Mouse (Mus musculus): ENCODE measurements around the gene Ruvbl1. TPM values are rescaled to one million over a fixed set of nuclear protein-coding genes. Genes with fewer than 3 reads are reported as not detected.

Ruvbl1 gene
- polyA plus RNA-seq, 2 experiments = 49.1 to 72.6 TPM

DNA sequence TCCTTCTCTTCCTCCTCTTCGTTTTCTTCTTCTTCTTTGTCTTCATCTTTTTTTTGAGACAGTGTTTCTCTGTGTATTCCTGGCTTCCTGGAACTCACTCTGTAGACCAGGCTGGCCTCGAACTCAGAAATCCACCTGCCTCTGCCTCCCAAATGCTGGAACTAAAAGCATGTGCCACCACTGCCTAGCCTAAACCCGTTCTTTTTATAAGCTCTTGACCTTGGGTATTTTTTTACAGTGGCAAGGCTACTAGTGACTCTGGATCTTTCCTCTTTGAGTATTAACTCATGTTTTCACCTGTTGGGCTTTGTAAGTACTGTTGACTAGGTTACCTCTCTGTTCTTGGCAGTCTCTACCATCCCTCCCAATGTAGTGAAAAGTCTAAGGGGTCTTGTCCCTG is 57.8 kb downstream of the Ruvbl1 start:
- DNase-seq (ENCODE audit: low read depth in 3 of 3, low spot score in 3 of 3) = no peak
- no peak overlapping the region for H3K4me3 ChIP-seq (ENCODE audit: insufficient read depth in 1 of 2, low read depth in 2 of 2, low read length in 2 of 2)
- H3K4me2 ChIP-seq (ENCODE audit: low read depth) = no peak overlapping the region
- no peak for ATAC-seq (ENCODE audit: insufficient read depth)
- peaks cover 7 to 10% of the 10 kb centered on the region in 2 experiments for H3K4me1 ChIP-seq (replicated peaks; ENCODE audit: control insufficient read depth in 2 of 2, insufficient read depth in 2 of 2, low read length in 1 of 2)
- H3K9ac ChIP-seq (replicated peaks) = no peak overlapping the region
- H3K36me3 ChIP-seq (replicated peaks; ENCODE audit: control insufficient read depth, insufficient read depth, low read depth) = no peaks in the 10 kb centered on the region
- no peak for TF ChIP-seq EP300 (IDR thresholded peaks at IDR 0.05; ENCODE audit: low read depth)
- TF ChIP-seq CTCF (IDR thresholded peaks at IDR 0.05; ENCODE audit: low read depth) = no peak
- H3K27me3 ChIP-seq (ENCODE audit: control insufficient read depth, insufficient read depth, low read length) = no peaks in the 10 kb centered on the region
- WGBS (ENCODE audit: insufficient replicate concordance) = 34% methylated on average over 3 of the region's 3 CpGs
- no peaks in the 10 kb centered on the region for H3K9me3 ChIP-seq (ENCODE audit: control insufficient read depth, low read length)
- H3K27ac ChIP-seq = no peak overlapping the region

DNA sequence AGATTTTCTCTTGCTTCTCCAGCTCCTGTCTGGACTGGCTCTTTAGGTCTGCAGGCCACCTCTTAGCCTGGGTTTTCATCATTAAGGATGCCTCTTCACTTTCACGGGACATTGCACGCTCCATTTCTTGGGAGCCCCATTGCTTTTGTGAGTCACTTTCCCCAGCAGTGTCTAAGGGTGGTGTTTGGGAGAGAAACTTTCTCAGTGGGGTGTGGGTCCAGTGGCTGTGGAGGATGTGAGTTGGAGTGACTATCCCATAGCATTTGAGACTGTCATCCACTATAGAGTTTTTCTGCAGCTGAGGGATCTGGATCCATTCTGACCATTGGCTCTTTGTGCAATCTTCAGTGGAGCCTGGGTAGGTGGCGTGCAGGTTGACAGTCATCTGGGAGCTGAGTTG is 58.2 kb downstream of the Ruvbl1 start:
- DNase-seq (ENCODE audit: low read depth in 3 of 3, low spot score in 3 of 3) (no peak), ATAC-seq (ENCODE audit: insufficient read depth) (no peak)
- TF ChIP-seq CTCF (IDR thresholded peaks at IDR 0.05; ENCODE audit: low read depth) (no peak), EP300 (IDR thresholded peaks at IDR 0.05; ENCODE audit: low read depth) (no peak)
- Histone ChIP-seq H3K27ac (no peak overlapping the region), H3K27me3 (ENCODE audit: control insufficient read depth, insufficient read depth, low read length) (no peaks in the 10 kb centered on the region), H3K4me1 (replicated peaks; ENCODE audit: control insufficient read depth in 2 of 2, insufficient read depth in 2 of 2, low read length in 1 of 2) (peaks cover 7 to 10% of the 10 kb centered on the region in 2 experiments), H3K4me2 (ENCODE audit: low read depth) (no peak overlapping the region), H3K36me3 (replicated peaks; ENCODE audit: control insufficient read depth, insufficient read depth, low read depth) (no peaks in the 10 kb centered on the region), H3K4me3 (ENCODE audit: insufficient read depth in 1 of 2, low read depth in 2 of 2, low read length in 2 of 2) (no peak overlapping the region), H3K9ac (replicated peaks) (no peak overlapping the region), H3K9me3 (ENCODE audit: control insufficient read depth, low read length) (no peaks in the 10 kb centered on the region)
- 70% methylated on average over 3 of the region's 3 CpGs for WGBS (ENCODE audit: insufficient replicate concordance)

DNA sequence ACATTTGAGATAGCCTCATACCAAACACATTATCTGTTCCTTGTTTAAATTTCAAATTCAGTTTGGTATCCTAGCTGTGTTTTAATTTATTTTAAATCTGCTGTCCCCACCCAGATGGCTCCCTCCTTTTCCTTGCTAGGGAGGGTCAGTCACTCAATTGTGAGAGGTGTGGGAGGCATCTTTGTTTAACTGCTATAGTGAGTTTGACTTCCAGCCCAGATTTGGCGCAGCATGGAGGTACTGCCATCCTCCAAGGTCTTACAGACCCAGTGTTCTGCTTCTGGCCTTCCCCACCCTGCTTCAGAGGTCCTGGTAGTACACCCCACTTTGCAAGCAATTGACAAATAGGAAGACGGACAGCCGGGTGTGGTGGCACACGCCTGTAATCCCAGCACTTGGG is 58.8 kb downstream of the Ruvbl1 start:
- H3K27me3 ChIP-seq (ENCODE audit: control insufficient read depth, insufficient read depth, low read length) = no peaks in the 10 kb centered on the region
- TF ChIP-seq CTCF (IDR thresholded peaks at IDR 0.05; ENCODE audit: low read depth) (no peak), EP300 (IDR thresholded peaks at IDR 0.05; ENCODE audit: low read depth) (no peak)
- H3K36me3 ChIP-seq (replicated peaks; ENCODE audit: control insufficient read depth, insufficient read depth, low read depth) = no peaks in the 10 kb centered on the region
- H3K9me3 ChIP-seq (ENCODE audit: control insufficient read depth, low read length) = no peaks in the 10 kb centered on the region
- H3K9ac ChIP-seq (replicated peaks) = no peak overlapping the region
- no peak overlapping the region for H3K4me2 ChIP-seq (ENCODE audit: low read depth)
- no peak overlapping the region for H3K27ac ChIP-seq
- ATAC-seq (ENCODE audit: insufficient read depth) (no peak), DNase-seq (ENCODE audit: low read depth in 3 of 3, low spot score in 3 of 3) (no peak)
- 65% methylated on average over 4 of the region's 4 CpGs for WGBS (ENCODE audit: insufficient replicate concordance)
- peaks cover 7 to 10% of the 10 kb centered on the region in 2 experiments for H3K4me1 ChIP-seq (replicated peaks; ENCODE audit: control insufficient read depth in 2 of 2, insufficient read depth in 2 of 2, low read length in 1 of 2)
- H3K4me3 ChIP-seq (ENCODE audit: insufficient read depth in 1 of 2, low read depth in 2 of 2, low read length in 2 of 2) = no peak overlapping the region

DNA sequence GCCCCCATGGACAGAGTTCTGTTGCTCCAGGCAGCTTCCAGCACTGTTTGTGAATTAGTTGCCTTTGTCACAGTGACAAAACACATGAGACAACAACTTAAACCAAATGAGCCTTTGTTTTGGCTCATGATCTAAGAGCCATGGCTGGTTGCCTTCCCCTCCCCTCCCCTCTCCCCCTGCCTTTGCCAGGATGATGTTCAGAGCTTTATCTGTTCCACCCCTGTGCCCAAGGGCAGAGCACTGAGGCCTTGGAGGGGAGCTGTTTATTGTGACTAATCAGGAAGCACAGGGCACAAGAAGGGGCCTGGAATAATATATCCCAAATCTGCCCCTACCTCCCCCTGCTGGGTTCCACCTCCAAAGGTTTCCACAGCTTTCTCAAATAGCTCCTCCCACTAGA is 65.1 kb downstream of the Ruvbl1 start:
- H3K4me1 ChIP-seq (replicated peaks; ENCODE audit: control insufficient read depth in 2 of 2, insufficient read depth in 2 of 2, low read length in 1 of 2) = no peaks in the 10 kb centered on the region
- H3K27ac ChIP-seq = no peak overlapping the region
- TF ChIP-seq CTCF (IDR thresholded peaks at IDR 0.05; ENCODE audit: low read depth) = no peak
- no peak for TF ChIP-seq EP300 (IDR thresholded peaks at IDR 0.05; ENCODE audit: low read depth)
- H3K36me3 ChIP-seq (replicated peaks; ENCODE audit: control insufficient read depth, insufficient read depth, low read depth) = no peaks in the 10 kb centered on the region
- no peak for DNase-seq (ENCODE audit: low read depth in 3 of 3, low spot score in 3 of 3)
- no peak for ATAC-seq (ENCODE audit: insufficient read depth)
- no peaks in the 10 kb centered on the region for H3K9me3 ChIP-seq (ENCODE audit: control insufficient read depth, low read length)
- no peak overlapping the region for H3K4me3 ChIP-seq (ENCODE audit: insufficient read depth in 1 of 2, low read depth in 2 of 2, low read length in 2 of 2)
- H3K4me2 ChIP-seq (ENCODE audit: low read depth) = no peak overlapping the region
- no peak overlapping the region for H3K9ac ChIP-seq (replicated peaks)
- H3K27me3 ChIP-seq (ENCODE audit: control insufficient read depth, insufficient read depth, low read length) = no peaks in the 10 kb centered on the region

DNA sequence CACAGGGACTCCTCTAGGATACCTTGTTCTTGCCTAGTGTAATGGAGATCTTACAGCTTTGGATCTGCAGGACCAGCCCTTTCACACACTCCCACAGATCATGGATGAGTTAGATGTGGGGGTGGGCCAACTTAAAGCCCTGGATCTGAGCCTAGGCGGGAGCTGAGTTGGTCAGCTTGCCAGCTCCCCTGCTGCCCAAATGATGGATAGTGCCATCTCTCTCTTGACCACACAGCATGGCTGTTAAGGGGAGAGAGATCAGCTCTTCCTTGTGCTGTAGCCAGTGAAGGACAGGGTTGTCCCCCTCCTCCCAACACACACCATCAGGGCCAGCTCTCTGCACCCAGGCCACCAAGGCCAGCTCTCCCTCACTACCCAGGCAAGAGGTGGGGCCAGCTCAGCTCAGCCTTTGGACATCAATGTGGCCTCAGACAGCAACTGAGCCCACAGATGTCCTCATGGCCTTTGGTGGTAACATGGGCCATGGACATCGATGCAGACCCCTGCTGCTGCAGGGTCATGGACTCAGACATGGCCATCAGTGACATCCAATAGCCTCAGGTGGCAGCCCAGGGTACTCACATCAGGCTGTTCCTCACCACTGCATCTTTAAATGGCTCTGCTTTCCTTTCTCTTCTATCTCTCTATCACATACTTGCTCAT is 75.0 kb downstream of the Ruvbl1 start:
- ATAC-seq (ENCODE audit: insufficient read depth) (no peak), DNase-seq (ENCODE audit: low read depth in 3 of 3, low spot score in 3 of 3) (no peak)
- Histone ChIP-seq H3K4me2 (ENCODE audit: low read depth) (no peak overlapping the region), H3K9ac (replicated peaks) (no peak overlapping the region), H3K4me1 (replicated peaks; ENCODE audit: control insufficient read depth in 2 of 2, insufficient read depth in 2 of 2, low read length in 1 of 2) (peaks cover 0 to 5% of the 10 kb centered on the region in 2 experiments; a peak in 3 of 4 replicates), H3K27ac (no peak overlapping the region), H3K4me3 (ENCODE audit: insufficient read depth in 1 of 2, low read depth in 2 of 2, low read length in 2 of 2) (no peak overlapping the region), H3K36me3 (replicated peaks; ENCODE audit: control insufficient read depth, insufficient read depth, low read depth) (no peaks in the 10 kb centered on the region), H3K9me3 (ENCODE audit: control insufficient read depth, low read length) (no peaks in the 10 kb centered on the region), H3K27me3 (ENCODE audit: control insufficient read depth, insufficient read depth, low read length) (no peaks in the 10 kb centered on the region)
- TF ChIP-seq CTCF (IDR thresholded peaks at IDR 0.05; ENCODE audit: low read depth) (no peak), EP300 (IDR thresholded peaks at IDR 0.05; ENCODE audit: low read depth) (no peak)
- 61% methylated on average over 2 of the region's 2 CpGs for WGBS (ENCODE audit: insufficient replicate concordance)

All from liver, embryonic 14.5 days (tissue).